Mouse (Mus musculus) MEL (cell line): ENCODE data around the gene Samhd1. TPM values are rescaled to one million over a fixed set of nuclear protein-coding genes. Genes with fewer than 3 reads are reported as not detected.

Experiments
- DNase-seq: peaks from one replicate; pipeline ENCODE4 v3.0.0; 2011; ENCODE audit warnings: low read depth, low spot score
- H3K27ac ChIP-seq: 2 replicates; pipeline ENCODE4 v1.5.1; 2012; ENCODE audit warnings: low read depth, mild to moderate bottlenecking, control low read depth, low read length, moderate library complexity; ENCODE audit not compliant: control insufficient read depth
- H3K27me3 ChIP-seq, 2 experiments: fragments of 150-350 bp in 1 of 2; sonication (generic) in 1 of 2; 2 replicates each; pipeline ENCODE4 v1.6.1; 2012; ENCODE audit warnings: low read length in 2 of 2, mild to moderate bottlenecking in 2 of 2, improper control_type of control experiment in 1 of 2, moderate library complexity in 1 of 2; ENCODE audit not compliant: insufficient read depth in 2 of 2, control insufficient read depth in 1 of 2
- H3K36me3 ChIP-seq, 2 experiments: 2 replicates each; pipeline ENCODE4 v1.6.1; 2012 to 2014; ENCODE audit warnings: low read length in 2 of 2, improper control_type of control experiment in 1 of 2, inconsistent platforms in 1 of 2, mild to moderate bottlenecking in 1 of 2; ENCODE audit not compliant: insufficient read depth in 2 of 2, control insufficient read depth in 1 of 2
- H3K4me1 ChIP-seq, 2 experiments: fragments of 150-350 bp in 1 of 2; sonication (generic) in 1 of 2; 2 replicates each; pipeline ENCODE4 v1.6.1; 2012; ENCODE audit warnings: low read length in 2 of 2, improper control_type of control experiment in 1 of 2, mild to moderate bottlenecking in 1 of 2; ENCODE audit not compliant: insufficient read depth in 2 of 2, control insufficient read depth in 1 of 2
- H3K4me3 ChIP-seq, 2 experiments: fragments of 150-350 bp in 1 of 2; sonication (generic) in 1 of 2; 2 replicates each; pipeline ENCODE4 v1.5.1; 2012; ENCODE audit warnings: low read depth in 2 of 2, low read length in 2 of 2, mild to moderate bottlenecking in 2 of 2, moderate library complexity in 2 of 2, control low read depth in 1 of 2, improper control_type of control experiment in 1 of 2; ENCODE audit not compliant: control insufficient read depth in 1 of 2, insufficient read depth in 1 of 2
- H3K79me2 ChIP-seq: 2 replicates; pipeline ENCODE4 v1.6.1; 2012; ENCODE audit warnings: mild to moderate bottlenecking, low read length, moderate library complexity; ENCODE audit not compliant: control insufficient read depth, poor library complexity, insufficient read depth
- H3K9ac ChIP-seq: 2 replicates; pipeline ENCODE4 v1.6.1; 2012; ENCODE audit warnings: low read depth, mild to moderate bottlenecking, control low read depth, low read length, moderate library complexity; ENCODE audit not compliant: control insufficient read depth, poor library complexity, severe bottlenecking
- H3K9me3 ChIP-seq: fragments of 150-350 bp; sonication (generic); replicated peaks from 2 replicates; pipeline ENCODE4 v1.6.1; 2012; ENCODE audit warnings: mild to moderate bottlenecking, low read length, improper control_type of control experiment, moderate library complexity; ENCODE audit not compliant: insufficient read depth
- BHLHE40 ChIP-seq: IDR thresholded peaks from 2 replicates; pipeline ENCODE4 v1.6.1; 2012; ENCODE audit warnings: low read depth, mild to moderate bottlenecking, inconsistent platforms, low read length, improper control_type of control experiment, borderline replicate concordance
- CTCF ChIP-seq, 3 experiments: IDR thresholded peaks in 2 of 3; conservative IDR thresholded peaks in 1 of 3; 2 replicates each; pipeline ENCODE4 v1.5.1; 2011 to 2012; ENCODE audit warnings: low read length in 3 of 3, low read depth in 2 of 3, mild to moderate bottlenecking in 2 of 3, improper control_type of control experiment in 1 of 3, inconsistent platforms in 1 of 3, mixed read lengths in 1 of 3, moderate library complexity in 1 of 3; ENCODE audit not compliant: control insufficient read depth in 1 of 3, insufficient read depth in 1 of 3, poor library complexity in 1 of 3, severe bottlenecking in 1 of 3
- E2F4 ChIP-seq: IDR thresholded peaks from 2 replicates; pipeline ENCODE4 v1.6.1; 2011; ENCODE audit warnings: low read depth, low read length, improper control_type of control experiment, borderline replicate concordance
- EP300 ChIP-seq, 2 experiments: IDR thresholded peaks; 2 replicates each; pipeline ENCODE4 v1.6.1; 2011; ENCODE audit warnings: improper control_type of control experiment in 2 of 2, low read length in 2 of 2, low read depth in 1 of 2, mild to moderate bottlenecking in 1 of 2
- GATA1 ChIP-seq: IDR thresholded peaks from 2 replicates; pipeline ENCODE4 v1.6.1; 2011; ENCODE audit warnings: low read depth, low read length, improper control_type of control experiment
- MAFK ChIP-seq: IDR thresholded peaks from 2 replicates; pipeline ENCODE4 v1.6.1; 2011; ENCODE audit warnings: low read depth, mild to moderate bottlenecking, low read length, improper control_type of control experiment, borderline replicate concordance
- MEF2A ChIP-seq: IDR thresholded peaks from 2 replicates; pipeline ENCODE4 v1.6.1; 2014; ENCODE audit warnings: low read depth, mild to moderate bottlenecking, inconsistent platforms, low read length, improper control_type of control experiment; ENCODE audit not compliant: poor library complexity, insufficient replicate concordance, severe bottlenecking; ENCODE audit errors: extremely low read depth
- NELFE ChIP-seq: IDR thresholded peaks from 2 replicates; pipeline ENCODE4 v1.6.1; 2011; ENCODE audit warnings: low read depth, low read length, improper control_type of control experiment
- SIN3A ChIP-seq: IDR thresholded peaks from 2 replicates; pipeline ENCODE4 v1.6.1; 2012; ENCODE audit warnings: low read length, improper control_type of control experiment, inconsistent platforms
- TAL1 ChIP-seq: IDR thresholded peaks from 2 replicates; pipeline ENCODE4 v1.6.1; 2012; ENCODE audit warnings: mild to moderate bottlenecking, inconsistent platforms, low read length, moderate library complexity, mixed read lengths
- TCF12 ChIP-seq: IDR thresholded peaks from 2 replicates; pipeline ENCODE4 v1.6.1; 2014; ENCODE audit warnings: low read depth, mild to moderate bottlenecking, inconsistent platforms, low read length, improper control_type of control experiment, moderate library complexity
- polyA plus RNA-seq, 2 experiments: library from polyadenylated mRNA; stranded (reverse) in 1 of 2; unstranded in 1 of 2; fragments of >175 nt in 1 of 2; fragments of >200 nt in 1 of 2; gene quantifications; 2 replicates each; pipeline versions ENCODE4 v1.2.1 to v1.2.4; 2012; ENCODE audit warnings: low replicate concordance in 2 of 2, low read depth in 1 of 2; ENCODE audit not compliant: insufficient read length in 2 of 2, insufficient read depth in 1 of 2, missing spikeins in 1 of 2
- total RNA-seq: library from RNA; depleted of rRNA; stranded (reverse); fragments of 300-350 nt; gene quantifications from 2 replicates; pipeline ENCODE4 v1.2.3, GENCODE M21; 2012

Gene Samhd1
- total and polyA plus RNA-seq, 3 experiments = 15.7 to 76.8 (median 50.5) TPM

GRCm38 (mm10) chr2:157176248-157176647 is 41.2 kb upstream of the Samhd1 start:
- TF ChIP-seq E2F4 (no peak), MEF2A (peak; percentile 64; the same call in 1 of the 2 replicates), TCF12 (peak; percentile 56; the same call in 1 of the 2 replicates), GATA1 (peak; percentile 60), EP300 (IDR thresholded peaks at IDR 0.05; ENCODE audit: low read depth in 1 of 2, low read length in 2 of 2) (peak in 1 of 2 experiments; percentile 40; a peak in 1 of 4 replicates)
- H3K79me2 ChIP-seq = no peaks in the 10 kb centered on the region
- peaks cover 0 to 12% of the 10 kb centered on the region in 2 experiments; a peak in 2 of 4 replicates for H3K4me1 ChIP-seq
- no peak for DNase-seq
- H3K9me3 ChIP-seq = no peaks in the 10 kb centered on the region
- H3K27ac ChIP-seq = peak overlapping the region; percentile 34; the same call in 1 of the 2 replicates
- peaks cover 13 to 31% of the 10 kb centered on the region in 2 experiments for H3K36me3 ChIP-seq
- no peak overlapping the region for H3K9ac ChIP-seq
- no peaks in the 10 kb centered on the region for H3K27me3 ChIP-seq
- no peak overlapping the region for H3K4me3 ChIP-seq

- H3K27ac ChIP-seq = no peak overlapping the region
- no peak for DNase-seq
- H3K9ac ChIP-seq = no peak overlapping the region
- H3K79me2 ChIP-seq = no peaks in the 10 kb centered on the region
- H3K36me3 ChIP-seq = peaks cover 18 to 35% of the 10 kb centered on the region in 2 experiments
- H3K4me3 ChIP-seq = no peak overlapping the region
- H3K9me3 ChIP-seq = no peaks in the 10 kb centered on the region
- TF ChIP-seq SIN3A (no peak), BHLHE40 (no peak), MEF2A (no peak), TCF12 (no peak), EP300 (IDR thresholded peaks at IDR 0.05; ENCODE audit: low read depth in 1 of 2, low read length in 2 of 2) (no peak), NELFE (no peak), MAFK (no peak), CTCF (IDR thresholded peaks at IDR 0.05 in 2 of 3, conservative IDR thresholded peaks at IDR 0.05 in 1 of 3; ENCODE audit: control insufficient read depth in 1 of 3, insufficient read depth in 1 of 3, low read depth in 2 of 3, low read length in 3 of 3, poor library complexity in 1 of 3, severe bottlenecking in 1 of 3) (peak in 1 of 3 experiments; percentile 9; a peak in 1 of 6 replicates)
- peaks cover 4 to 12% of the 10 kb centered on the region in 2 experiments; a peak in 3 of 4 replicates for H3K4me1 ChIP-seq
- H3K27me3 ChIP-seq = no peaks in the 10 kb centered on the region
These were observed 39.4 kb upstream of the Samhd1 start for GRCm38 (mm10) chr2:157174416-157174815.

- no peak overlapping the region for H3K27ac ChIP-seq
- H3K27me3 ChIP-seq = no peaks in the 10 kb centered on the region
- no peak overlapping the region for H3K4me3 ChIP-seq
- H3K36me3 ChIP-seq = peaks cover 24 to 36% of the 10 kb centered on the region in 2 experiments
- TF ChIP-seq TAL1 = no peak
- TF ChIP-seq, all 39 proteins: peak for 0
- DNase-seq = no peak
- no peaks in the 10 kb centered on the region for H3K9me3 ChIP-seq
- H3K9ac ChIP-seq = no peak overlapping the region
- H3K4me1 ChIP-seq = peaks cover 6 to 12% of the 10 kb centered on the region in 2 experiments; a peak in 3 of 4 replicates
- H3K79me2 ChIP-seq = no peaks in the 10 kb centered on the region
These were observed 38.5 kb upstream of the Samhd1 start for GRCm38 (mm10) chr2:157173555-157173954.
